Mouse (Mus musculus): ENCODE measurements at regions not wholly inside any gene's neighbourhood (a gene's known extent, or its start where the extent isn't known, plus 50 kb on each side); places are given as distances from the start of the nearest gene placed in this dataset.
"Not testable (repeated sequence)": the region's sequence is repeated elsewhere in the genome, so short reads cannot be mapped to it uniquely, and the experiment has no call there.

- not testable (repeated sequence) for DNase-seq (ENCODE audit: low spot score in 2 of 2)
Measured at GRCm38 (mm10) chr12:77526581-77526980, 288.7 kb downstream of the Fut8 start.

- no peak for DNase-seq (ENCODE audit: low spot score in 2 of 2)
Measured at GRCm38 (mm10) chr12:77527499-77527898, 289.6 kb downstream of the Fut8 start.

DNA sequence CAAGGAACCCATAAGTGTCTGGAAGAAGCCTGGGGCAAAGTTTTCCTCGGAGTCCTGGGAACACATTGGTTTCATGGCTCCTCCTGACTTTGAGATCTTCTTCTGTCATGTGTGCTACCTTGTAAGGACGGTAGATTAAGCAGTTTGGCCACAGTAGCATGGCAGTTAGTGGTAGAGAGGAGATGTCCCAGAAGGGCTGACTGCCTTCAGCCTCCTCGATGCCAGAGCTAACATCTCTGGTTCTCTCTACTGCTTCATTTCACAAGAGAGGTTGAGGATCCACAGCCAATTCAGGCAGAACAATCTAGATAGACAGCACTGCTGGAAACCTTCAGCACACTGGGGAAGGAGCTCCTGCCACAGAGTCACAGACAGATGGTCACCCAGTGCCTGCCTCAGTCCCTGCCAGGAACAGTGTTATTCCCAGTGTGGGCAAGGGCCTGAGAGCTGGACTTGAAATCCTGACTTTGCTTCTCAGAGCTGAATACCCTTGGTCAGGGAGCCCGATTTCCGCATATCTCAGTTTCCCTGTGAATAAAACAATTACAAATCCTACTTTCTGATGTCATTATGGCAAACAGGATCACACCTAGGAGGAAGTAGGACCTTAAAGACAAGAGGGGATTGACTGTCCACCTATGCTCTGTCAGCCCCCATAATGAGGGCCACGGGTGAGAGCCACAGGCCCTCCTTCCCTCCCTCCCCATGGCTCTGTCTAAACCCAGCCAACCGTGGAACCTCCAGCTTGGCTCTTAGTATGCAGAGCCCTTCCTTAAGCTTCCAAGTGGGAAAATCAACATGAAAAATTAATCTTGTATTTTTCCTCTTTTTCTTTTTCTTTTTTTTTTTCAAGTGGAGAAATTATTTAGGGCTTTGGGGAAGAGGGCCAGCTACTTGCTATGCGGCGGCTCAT is 290.3 kb downstream of the Fut8 start:
- no peak for DNase-seq (ENCODE audit: low spot score in 2 of 2)

- DNase-seq (ENCODE audit: low spot score in 2 of 2) = no peak
Measured at GRCm38 (mm10) chr12:77528868-77529271, 290.9 kb downstream of the Fut8 start.

DNA sequence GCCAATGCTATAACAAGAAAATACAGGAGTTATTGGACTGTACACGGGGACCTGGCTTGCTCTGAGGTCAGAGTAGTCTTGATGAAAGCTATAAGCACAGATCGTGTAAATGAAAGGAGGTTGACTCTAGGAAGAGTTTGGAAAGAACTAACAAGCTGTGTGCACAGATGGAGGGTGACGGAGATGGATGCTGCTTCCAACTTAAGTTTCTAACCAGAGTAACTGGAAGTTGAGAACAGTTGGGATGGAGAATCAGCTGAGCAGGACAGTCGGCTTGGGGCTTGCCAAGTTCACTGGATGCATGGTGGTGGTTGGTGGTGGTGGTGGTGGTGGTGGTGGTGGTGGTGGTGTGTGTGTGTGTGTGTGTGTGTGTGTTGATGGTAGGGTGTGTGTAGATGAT is 291.5 kb downstream of the Fut8 start:
- no peak for DNase-seq (ENCODE audit: low spot score in 2 of 2)

GRCm38 (mm10) chr12:77529955-77530354 is 292.0 kb downstream of the Fut8 start:
- no peak for DNase-seq (ENCODE audit: low spot score in 2 of 2)

GRCm38 (mm10) chr12:77531294-77531693 is 293.4 kb downstream of the Fut8 start:
- DNase-seq (ENCODE audit: low spot score in 2 of 2) = peak; percentile 63 to 66

DNA sequence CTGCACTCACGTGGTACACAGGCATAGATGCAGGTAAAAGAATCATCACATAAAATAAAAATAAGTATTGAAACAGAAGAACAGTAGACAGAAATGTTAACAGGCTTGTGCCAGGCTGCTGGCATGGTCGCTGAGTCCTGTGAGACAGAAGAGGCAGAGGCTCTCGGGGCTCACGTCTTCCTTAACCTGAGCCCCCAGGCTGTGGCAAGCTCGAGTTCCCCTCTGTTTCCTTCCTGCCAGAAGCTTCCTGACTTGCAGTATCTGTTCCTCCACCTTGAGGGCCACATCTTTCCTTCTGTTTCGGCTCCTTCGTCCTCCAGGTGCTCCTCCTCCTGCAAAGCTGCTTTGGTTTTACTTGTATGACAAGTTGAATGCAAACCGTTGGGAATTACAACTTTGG is 294.6 kb downstream of the Fut8 start:
- peak; percentile 53 to 61 for DNase-seq (ENCODE audit: low spot score in 2 of 2)

DNA sequence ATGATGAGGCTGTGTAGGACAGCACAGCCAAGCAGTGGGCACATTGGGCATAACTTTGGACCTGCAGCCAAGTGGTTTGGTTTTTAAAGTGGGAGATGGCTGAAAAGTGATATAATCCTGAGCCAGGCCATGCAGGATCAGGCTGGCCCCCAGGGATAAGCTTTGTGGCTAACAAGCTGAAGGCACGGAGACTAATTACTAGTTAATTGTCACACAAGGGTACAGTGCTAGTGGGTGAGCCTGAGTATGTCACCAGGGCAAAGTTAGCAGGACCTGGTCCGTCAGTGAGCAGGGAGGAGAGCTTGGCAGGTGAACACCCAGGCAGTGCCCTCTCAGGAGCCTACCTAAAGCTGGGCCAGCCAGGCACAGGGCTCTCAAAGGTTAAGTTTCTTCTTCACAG is 295.7 kb downstream of the Fut8 start:
- DNase-seq (ENCODE audit: low spot score in 2 of 2) = no peak

- DNase-seq (ENCODE audit: low spot score in 2 of 2) = peak; percentile 55 to 56
Measured at GRCm38 (mm10) chr12:77534079-77534478, 296.2 kb downstream of the Fut8 start.

DNA sequence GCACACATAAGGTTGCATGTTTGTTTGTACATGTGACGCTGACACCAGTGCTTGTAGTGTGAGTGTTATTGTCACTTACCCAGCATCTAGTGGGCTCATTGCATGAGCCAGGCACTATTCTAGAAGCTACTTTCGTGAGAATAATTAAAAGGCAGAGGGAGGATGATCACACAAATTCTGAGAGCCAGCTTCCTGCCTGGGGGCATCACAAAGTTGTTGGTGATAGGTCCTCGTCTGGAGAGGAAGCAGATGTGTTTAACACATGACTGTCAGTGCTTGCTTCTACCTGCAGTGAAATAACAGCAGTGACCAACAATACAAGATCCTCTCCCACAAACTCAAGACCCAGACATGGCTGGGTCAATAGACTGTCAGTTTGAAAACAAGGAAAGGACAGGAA is 297.2 kb downstream of the Fut8 start:
- peak; percentile 49 to 57 for DNase-seq (ENCODE audit: low spot score in 2 of 2)

DNA sequence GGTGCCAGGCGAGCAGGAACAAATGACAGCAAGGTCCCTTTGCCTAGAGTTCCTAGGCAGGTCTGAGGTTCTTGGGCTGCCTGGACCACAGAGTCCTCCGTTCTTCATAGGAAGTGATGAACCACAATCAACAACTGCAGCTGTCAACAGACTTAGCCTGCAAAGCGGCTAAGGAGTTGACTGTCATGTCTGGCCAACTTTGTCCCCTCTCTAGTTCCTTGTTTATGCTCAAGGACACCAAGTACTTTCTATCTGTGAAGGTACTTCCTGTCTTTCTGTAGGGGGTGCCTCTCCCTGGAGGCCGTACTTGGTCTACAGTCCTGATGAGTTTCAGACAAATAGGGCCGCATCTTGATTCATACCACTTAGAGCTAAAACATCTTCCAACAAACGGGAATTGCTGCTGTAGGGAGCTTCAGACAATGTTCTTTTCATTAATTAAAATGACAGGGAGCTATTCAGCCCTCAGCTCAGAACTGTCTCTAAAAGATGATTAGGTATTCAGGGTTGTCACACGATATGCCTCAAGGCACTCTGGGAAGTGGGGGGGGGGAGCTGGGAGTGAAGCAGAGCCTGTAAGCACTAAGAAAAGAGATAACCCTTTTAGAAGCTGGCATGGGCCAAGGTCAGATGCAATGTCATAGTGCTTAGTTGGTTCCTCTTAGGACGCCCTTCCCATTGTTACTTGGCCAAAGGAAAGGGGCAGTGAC is 299.4 kb downstream of the Fut8 start:
- peak; percentile 78 to 86 for DNase-seq (ENCODE audit: low spot score in 2 of 2)

DNA sequence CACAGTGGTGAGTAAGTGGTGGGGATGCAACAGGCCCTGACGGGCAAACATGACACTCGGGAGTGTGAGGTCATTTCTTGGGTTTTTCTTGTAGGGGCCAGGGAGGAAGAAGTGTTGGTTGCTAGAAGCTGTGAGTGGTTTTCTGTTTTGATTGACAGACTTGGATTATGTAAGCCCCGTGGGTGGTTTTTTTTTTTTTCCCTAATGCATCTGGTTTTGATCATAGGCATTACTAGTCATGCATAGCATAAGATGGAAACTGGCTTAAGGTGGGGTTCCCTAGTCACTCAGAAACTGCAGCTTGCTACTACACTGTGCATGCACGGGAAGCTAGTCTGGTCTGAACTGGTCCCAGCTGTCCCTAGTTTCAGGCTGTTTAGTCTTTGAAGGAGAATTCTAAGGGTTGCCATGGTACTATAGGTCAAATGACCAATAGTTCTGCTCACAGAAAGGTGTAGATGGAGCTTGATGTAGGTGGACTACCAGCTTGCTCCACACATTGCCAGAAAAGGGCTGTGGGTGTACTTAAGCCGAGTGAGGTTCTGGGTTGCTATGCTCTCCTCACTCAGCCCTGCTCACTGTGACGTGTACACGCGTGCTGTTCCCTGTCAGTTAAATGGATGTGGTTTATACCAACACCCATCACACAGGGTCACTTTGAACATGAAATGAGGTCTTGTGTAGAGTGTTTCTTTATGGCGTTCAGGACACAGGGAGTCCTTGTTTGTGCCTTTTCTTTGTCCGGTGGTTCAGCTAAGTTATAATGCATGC is 301.9 kb downstream of the Fut8 start:
- DNase-seq (ENCODE audit: low spot score in 2 of 2) = peak; percentile 46 to 56

- DNase-seq (ENCODE audit: low spot score in 2 of 2) = no peak
Measured at GRCm38 (mm10) chr12:77541051-77541765, 303.3 kb downstream of the Fut8 start.

DNA sequence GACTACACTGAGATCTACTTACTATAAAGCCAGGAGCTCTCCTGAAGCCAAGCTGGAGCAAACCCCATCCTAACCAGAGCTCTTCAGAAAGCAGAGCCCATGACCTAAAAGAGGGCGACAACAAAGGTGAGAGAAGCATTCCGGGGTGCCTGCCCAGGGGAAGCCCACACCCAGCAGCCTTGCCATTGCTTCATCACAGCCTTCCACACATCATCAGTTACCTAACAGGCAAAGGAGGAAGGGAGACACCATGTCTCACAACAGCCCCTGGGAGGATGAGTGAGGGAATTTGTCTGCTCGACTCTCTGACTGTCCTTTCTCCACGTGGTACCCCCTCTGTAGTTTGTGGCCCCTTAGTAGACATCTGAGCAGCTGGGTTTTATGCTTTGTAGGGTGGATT is 303.9 kb downstream of the Fut8 start:
- no peak for DNase-seq (ENCODE audit: low spot score in 2 of 2)

DNA sequence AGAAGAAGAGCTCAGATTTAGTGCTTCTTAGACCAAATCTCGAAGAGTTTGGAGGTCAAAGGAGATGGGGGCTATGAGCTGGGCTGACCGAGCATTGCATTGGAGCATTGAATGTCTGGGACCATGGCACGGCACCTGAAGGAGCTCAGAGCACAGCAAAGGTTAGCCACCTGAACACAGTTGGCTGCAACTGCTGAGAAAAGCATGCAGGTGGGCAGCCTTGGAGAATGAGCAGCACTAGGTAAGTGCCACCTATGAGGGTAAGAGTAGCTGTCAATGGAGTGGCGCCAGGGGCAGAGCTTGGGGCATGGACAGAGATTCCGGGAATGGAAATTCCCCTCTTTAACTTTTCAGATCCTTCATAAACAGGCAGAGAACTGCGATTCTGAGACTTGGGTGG is 305.7 kb downstream of the Fut8 start:
- no peak for DNase-seq (ENCODE audit: low spot score in 2 of 2)

GRCm38 (mm10) chr12:77546165-77546564 is 308.2 kb downstream of the Fut8 start:
- no peak for DNase-seq (ENCODE audit: low spot score in 2 of 2)

DNA sequence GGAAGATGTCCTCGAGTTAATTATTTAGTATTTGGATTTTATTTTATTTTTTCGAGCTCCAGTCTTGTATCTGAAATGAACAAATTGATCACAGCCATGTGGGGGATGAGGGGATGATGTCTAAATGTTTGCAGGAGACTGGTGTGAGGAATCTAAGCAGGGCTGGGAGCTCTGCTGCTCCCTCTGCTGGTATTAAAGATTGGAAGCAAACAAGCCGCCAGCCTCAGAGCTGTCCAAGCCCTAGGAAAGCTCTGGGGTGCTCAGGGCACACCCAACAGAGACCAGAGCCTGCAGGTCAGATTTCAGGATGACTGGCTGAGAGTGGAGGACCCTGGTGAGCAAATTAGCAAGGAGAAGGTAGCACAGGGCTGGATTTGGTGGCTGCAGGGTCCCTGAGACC is 330.4 kb downstream of the Fut8 start:
- peak; percentile 22 to 28 for DNase-seq (ENCODE audit: low spot score in 2 of 2)

- no peak for DNase-seq (ENCODE audit: low spot score in 2 of 2)
Measured at GRCm38 (mm10) chr12:77570501-77570900, 332.6 kb downstream of the Fut8 start.

DNA sequence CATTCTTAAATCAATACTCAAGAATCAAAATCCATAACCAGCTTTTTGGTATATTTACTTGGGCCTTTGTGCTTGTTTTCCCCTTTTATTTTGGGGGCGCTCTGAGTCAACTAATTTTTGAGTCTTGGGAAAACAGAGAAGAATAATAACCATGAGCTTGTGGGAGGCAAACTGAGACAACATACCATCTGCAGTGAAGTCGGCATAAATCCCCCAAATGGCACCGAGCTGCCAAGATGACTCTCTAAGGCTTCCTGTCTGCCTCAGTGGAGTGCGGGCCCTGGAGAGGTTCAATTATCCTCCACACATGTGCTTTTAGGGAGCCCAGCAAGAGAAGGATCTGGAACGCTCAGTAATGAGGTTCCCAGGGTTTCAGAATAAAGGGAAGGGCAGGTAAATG is 333.1 kb downstream of the Fut8 start:
- no peak for DNase-seq (ENCODE audit: low spot score in 2 of 2)

- DNase-seq (ENCODE audit: low spot score in 2 of 2) = no peak
Measured at GRCm38 (mm10) chr12:77575046-77575445, 337.1 kb downstream of the Fut8 start.

DNA sequence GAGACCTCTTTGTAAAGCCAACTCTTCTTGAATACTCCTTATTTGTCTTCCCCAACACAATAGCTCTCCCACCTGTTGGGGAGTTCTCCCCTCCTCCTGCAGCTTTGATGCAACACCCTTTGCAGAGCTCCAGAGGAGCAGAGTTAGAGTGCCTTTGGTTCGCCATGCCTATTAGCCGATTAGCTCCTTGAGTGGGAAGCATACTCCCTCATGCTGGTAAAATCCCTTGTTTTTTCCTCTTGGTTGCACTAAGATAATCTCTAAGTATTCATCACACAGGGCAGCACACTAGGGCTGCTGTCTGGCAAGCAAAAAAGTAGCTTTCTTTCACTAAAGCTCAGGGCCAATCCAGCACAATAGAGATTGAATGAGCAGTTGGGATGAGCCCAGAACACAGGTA is 350.4 kb downstream of the Fut8 start:
- DNase-seq (ENCODE audit: low spot score in 2 of 2) = no peak
